Mouse (Mus musculus) cerebellum, adult 2 months (tissue): ENCODE measurements around the gene Psap.

Experiments used
- CTCF ChIP-seq: fragments of 200-500 bp; IDR thresholded peaks from 2 replicates; pipeline ENCODE4 v1.5.1; 2011; ENCODE audit warnings: low read depth, mild to moderate bottlenecking, control low read depth, low read length, moderate library complexity, borderline replicate concordance; ENCODE audit not compliant: insufficient read depth
- POLR2A ChIP-seq: fragments of 200-500 bp; IDR thresholded peaks from 2 replicates; pipeline ENCODE4 v1.6.1; 2011; ENCODE audit warnings: low read length, control low read depth, borderline replicate concordance; ENCODE audit not compliant: insufficient read depth

DNA sequence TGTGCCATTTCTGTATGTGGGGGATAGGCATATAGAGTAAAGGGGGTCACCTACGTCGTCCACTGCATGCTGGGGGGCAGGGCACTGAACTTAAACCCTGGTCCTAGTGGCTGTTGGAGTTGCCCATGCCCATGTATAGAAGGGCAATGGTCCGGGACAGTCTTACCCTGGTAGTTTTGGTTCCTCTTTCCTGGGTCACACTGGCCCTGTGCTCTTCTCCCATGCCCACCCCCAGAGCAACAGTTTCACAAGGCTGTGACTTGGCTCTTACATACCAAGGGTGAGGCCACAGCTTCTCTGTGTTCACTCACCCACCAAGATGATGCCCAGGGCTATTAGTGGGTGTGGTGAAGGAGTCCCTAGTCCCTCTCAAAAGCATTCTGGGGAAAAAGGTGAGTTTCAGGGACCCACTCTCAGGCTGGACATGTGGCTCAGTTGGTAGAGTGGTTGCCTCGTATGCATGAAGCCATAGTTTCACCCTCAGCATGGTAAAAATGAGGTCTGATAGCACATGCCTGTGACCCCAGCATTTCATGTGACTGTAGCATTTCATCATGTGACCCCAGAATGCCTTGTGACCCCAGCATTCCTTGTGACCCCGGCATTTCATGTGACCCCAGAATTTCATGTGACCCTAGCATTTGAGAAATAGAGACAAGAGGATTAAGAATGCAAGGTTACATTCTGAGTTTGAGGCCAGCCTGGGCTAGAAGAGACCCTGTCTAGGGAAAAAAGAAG is 16.7 kb upstream of the Psap start:
- TF ChIP-seq CTCF = no peak
- TF ChIP-seq POLR2A = no peak
